Comparison of ENCODE assay signal across 27 mouse cellular contexts in genomic region chrX:129728717-129729220, GRCm38 (mm10). TPM values are rescaled to one million over a fixed set of nuclear protein-coding genes. Genes with fewer than 3 reads are reported as not detected.
A peak's percentile ranks its signal among the peaks of the same experiment; 100 is the strongest.
DNase-seq lines count a peak whose midpoint lies in the region; ATAC-seq and TF ChIP-seq lines count a peak whose summit lies in the region.
"Had no signal": no experiment of that assay in that cellular context is flagged by ENCODE, and none has a peak within 500 bp of the region (broad histone marks: within the 10 kb centered on the region; RNA-seq: fewer than 3 reads in every experiment).

No protein-coding gene starts in this region.

- no peak for ATAC-seq in liver, embryonic 12.5 days
- ATAC-seq in stomach, postnatal 0 days (ENCODE audit: low FRiP score, low TSS enrichment) = peak; percentile 47; the same call in 1 of the 2 replicates
- no peak for ATAC-seq in kidney, embryonic 14.5 days (ENCODE audit: low FRiP score, low TSS enrichment)
- ATAC-seq in monocyte, adult 5-6 weeks (replicated peaks; ENCODE audit: insufficient number of reproducible peaks, low FRiP score, low TSS enrichment, poor library complexity, severe bottlenecking) = no peak
- ATAC-seq: activated CD4-positive, CD25-positive, alpha-beta regulatory T cell, adult 4 months; forebrain, embryonic 14.5 days; forebrain, postnatal 0 days; hindbrain, postnatal 0 days; Patski had no signal

- no peak for TF ChIP-seq POLR2A in liver, adult 2 months (IDR thresholded peaks at IDR 0.05; ENCODE audit: extremely low read depth, insufficient read depth, low read length)

- H3K79me2 ChIP-seq in liver, adult 2 months (ENCODE audit: control insufficient read depth, insufficient read depth, low read length) = no peaks in the 10 kb centered on the region

- peaks cover 7% of the 10 kb centered on the region; the same call in 1 of the 2 replicates for H3K4me1 ChIP-seq in liver, adult 2 months (ENCODE audit: control insufficient read depth, insufficient read depth, low read length)
- no peaks in the 10 kb centered on the region for H3K4me1 ChIP-seq in liver, embryonic 12.5 days
- H3K4me1 ChIP-seq in embryonic facial prominence, embryonic 10.5 days = no peaks in the 10 kb centered on the region
- no peaks in the 10 kb centered on the region for H3K4me1 ChIP-seq in stomach, postnatal 0 days (replicated peaks; ENCODE audit: control insufficient read depth, insufficient read depth)
- H3K4me1 ChIP-seq in kidney, embryonic 14.5 days (ENCODE audit: control insufficient read depth, insufficient read depth, low read length) = no peaks in the 10 kb centered on the region
- H3K4me1 ChIP-seq: heart, embryonic 10.5 days; heart, embryonic 13.5 days had no signal

- H3K4me3 ChIP-seq in liver, adult 2 months (ENCODE audit: insufficient read depth, low read depth, low read length) = no peak overlapping the region
- H3K4me3 ChIP-seq in liver, embryonic 12.5 days = no peak overlapping the region
- H3K4me3 ChIP-seq in embryonic facial prominence, embryonic 10.5 days = no peak overlapping the region
- no peak overlapping the region for H3K4me3 ChIP-seq in stomach, postnatal 0 days (ENCODE audit: low read depth, low read length)
- H3K4me3 ChIP-seq in kidney, embryonic 14.5 days (ENCODE audit: low read length) = no peak overlapping the region
- H3K4me3 ChIP-seq: heart, adult 2 months; heart, embryonic 10.5 days; heart, embryonic 13.5 days had no signal

- H3K27ac ChIP-seq in liver, adult 2 months (replicated peaks; ENCODE audit: insufficient read depth, low read depth, low read length) = no peak overlapping the region
- H3K27ac ChIP-seq in liver, embryonic 12.5 days = no peak overlapping the region
- H3K27ac ChIP-seq in embryonic facial prominence, embryonic 10.5 days (replicated peaks) = no peak overlapping the region
- no peak overlapping the region for H3K27ac ChIP-seq in stomach, postnatal 0 days (replicated peaks)
- no peak overlapping the region for H3K27ac ChIP-seq in kidney, embryonic 14.5 days (ENCODE audit: low read depth, low read length)
- H3K27ac ChIP-seq: heart, adult 2 months; heart, embryonic 10.5 days; heart, embryonic 13.5 days; hindbrain, embryonic 14.5 days; hindbrain, postnatal 0 days had no signal

- H3K4me2 ChIP-seq in liver, embryonic 12.5 days = no peak overlapping the region
- H3K4me2 ChIP-seq in stomach, postnatal 0 days (replicated peaks; ENCODE audit: low read depth) = no peak overlapping the region
- no peak overlapping the region for H3K4me2 ChIP-seq in kidney, embryonic 14.5 days (replicated peaks; ENCODE audit: low read depth, low read length)
- H3K4me2 ChIP-seq: heart, embryonic 13.5 days; hindbrain, embryonic 14.5 days had no signal

- DNase-seq in liver, adult 2 months (ENCODE audit: extremely low read depth, low read depth, low spot score) = peak; percentile 56
- DNase-seq in ZHBTc4 (ENCODE audit: low read depth, low spot score) = peak; percentile 35
- DNase-seq in embryonic facial prominence, embryonic 10.5 days (ENCODE audit: low spot score) = peak; percentile 9
- DNase-seq in stomach, postnatal 0 days (ENCODE audit: low spot score) = peak; percentile 13
- no peak for DNase-seq in layer of hippocampus, adult 8-10 months (ENCODE audit: low spot score in 2 of 2)
- DNase-seq: adrenal gland, postnatal 10 days; adrenal gland, postnatal 36 days; cerebellum, adult 11 months; cerebellum, adult 8-10 months; cerebellum, postnatal 36 days; embryo, embryonic 11 days; forebrain, postnatal 0 days; gastrocnemius, postnatal 25 days; heart, adult 2 months; heart, postnatal 14 days; heart, postnatal 4 days had no signal

- no peak for TF ChIP-seq EP300 in stomach, postnatal 0 days (optimal IDR thresholded peaks at IDR 0.05)

- H3K36me3 ChIP-seq in liver, adult 2 months (ENCODE audit: control insufficient read depth, insufficient read depth, low read length) = no peaks in the 10 kb centered on the region
- no peaks in the 10 kb centered on the region for H3K36me3 ChIP-seq in liver, embryonic 12.5 days
- H3K36me3 ChIP-seq in embryonic facial prominence, embryonic 10.5 days (replicated peaks) = no peaks in the 10 kb centered on the region
- H3K36me3 ChIP-seq in stomach, postnatal 0 days (ENCODE audit: control insufficient read depth, insufficient read depth, low read length) = no peaks in the 10 kb centered on the region
- no peaks in the 10 kb centered on the region for H3K36me3 ChIP-seq in kidney, embryonic 14.5 days (ENCODE audit: control insufficient read depth, insufficient read depth, low read length)
- H3K36me3 ChIP-seq: G1E; heart, embryonic 10.5 days; heart, embryonic 13.5 days had no signal

- no peaks in the 10 kb centered on the region for H3K27me3 ChIP-seq in liver, adult 2 months (ENCODE audit: control insufficient read depth, insufficient read depth, low read length)
- no peaks in the 10 kb centered on the region for H3K27me3 ChIP-seq in liver, embryonic 12.5 days (replicated peaks)
- H3K27me3 ChIP-seq in embryonic facial prominence, embryonic 10.5 days (replicated peaks; ENCODE audit: low read depth, poor library complexity, severe bottlenecking) = no peaks in the 10 kb centered on the region
- H3K27me3 ChIP-seq in stomach, postnatal 0 days (ENCODE audit: control insufficient read depth, insufficient read depth, low read length) = no peaks in the 10 kb centered on the region
- H3K27me3 ChIP-seq in kidney, embryonic 14.5 days (ENCODE audit: control insufficient read depth, insufficient read depth, low read length) = no peaks in the 10 kb centered on the region
- H3K27me3 ChIP-seq: heart, embryonic 13.5 days had no signal

- TF ChIP-seq CTCF in liver, adult 2 months (IDR thresholded peaks at IDR 0.05; ENCODE audit: low read depth, low read length) = no peak
- TF ChIP-seq CTCF in stomach, postnatal 0 days (IDR thresholded peaks at IDR 0.05; ENCODE audit: low read depth) = no peak

- H3K9me3 ChIP-seq in liver, embryonic 12.5 days (replicated peaks) = no peaks in the 10 kb centered on the region
- no peaks in the 10 kb centered on the region for H3K9me3 ChIP-seq in embryonic facial prominence, embryonic 10.5 days
- H3K9me3 ChIP-seq in stomach, postnatal 0 days (ENCODE audit: control insufficient read depth, low read length) = no peaks in the 10 kb centered on the region
- H3K9me3 ChIP-seq in kidney, embryonic 14.5 days (ENCODE audit: control insufficient read depth, low read length) = no peaks in the 10 kb centered on the region
- H3K9me3 ChIP-seq: G1E; heart, embryonic 10.5 days; heart, embryonic 13.5 days had no signal

- no peak overlapping the region for H3K9ac ChIP-seq in liver, adult 2 months (ENCODE audit: low read depth, low read length)
- H3K9ac ChIP-seq in liver, embryonic 12.5 days = no peak overlapping the region
- H3K9ac ChIP-seq in stomach, postnatal 0 days (ENCODE audit: low read length) = no peak overlapping the region
- no peak overlapping the region for H3K9ac ChIP-seq in kidney, embryonic 14.5 days (ENCODE audit: low read depth, low read length)
- H3K9ac ChIP-seq: forebrain, postnatal 0 days; heart, embryonic 13.5 days; hindbrain, embryonic 14.5 days had no signal

- WGBS in liver, adult 2 months = 18% methylated on average over 2 of the region's 2 CpGs
- 29% methylated on average over 2 of the region's 2 CpGs for WGBS in liver, embryonic 12.5 days (ENCODE audit: insufficient replicate concordance)
- whole genome bisulfite sequencing in embryonic facial prominence, embryonic 10.5 days = 49% methylated on average over 2 of the region's 2 CpGs
- WGBS in stomach, postnatal 0 days = 44% methylated on average over 2 of the region's 2 CpGs
- WGBS in kidney, embryonic 14.5 days = 52% methylated on average over 2 of the region's 2 CpGs

RNA-seq across cellular contexts. Expression of gene Diaph2, which starts 20.8 kb away (rescaled TPM):
- 10.9 and 13.3 TPM in 2 replicates for total RNA-seq in liver, adult 2 months (2014; rRNA removed)
- 2.2 and 3.2 TPM in 2 replicates for polyA plus RNA-seq in liver, adult 2 months (2012; rRNA removed)
- 1.5 and 1.7 TPM in 2 replicates for polyA plus RNA-seq in liver, embryonic 12.5 days (2016; fragmentation: Nextera tagmentation; extraction: Ambion mirVana)
- polyA plus RNA-seq in embryonic facial prominence, embryonic 10.5 days (2016; fragmentation: Nextera tagmentation; extraction: Ambion mirVana) = 3.8 and 4.1 TPM in 2 replicates
- polyA plus RNA-seq in stomach, postnatal 0 days (2015; fragmentation: Nextera tagmentation; extraction: Ambion mirVana) = 5.1 and 5.8 TPM in 2 replicates
- 4.8 and 7.2 TPM in 2 replicates for polyA plus RNA-seq in kidney, embryonic 14.5 days (2014; fragmentation: Nextera tagmentation; extraction: Ambion mirVana)
- total RNA-seq in monocyte, adult 5-6 weeks (2017) = 30.8 to 53.5 TPM (median 37.5 TPM) in 3 replicates
- total RNA-seq in layer of hippocampus, adult 8-10 months (2022) = 10 to 100 TPM; 23.1 to 28.6 (median 26.1) TPM
- total RNA-seq: G1E had no signal
- polyA plus RNA-seq: G1E had no signal

Comparison
In these comparisons a context has a peak if more than half of its experiments do, and no peak if none do; other contexts are left out.
1. DNase-seq: peak in liver, adult 2 months (single experiment), ZHBTc4 (single experiment), embryonic facial prominence, embryonic 10.5 days (single experiment) and stomach, postnatal 0 days (single experiment); none in layer of hippocampus, adult 8-10 months (0 of 2).